Mouse (Mus musculus): ENCODE data around the gene Lamp2.

DNA sequence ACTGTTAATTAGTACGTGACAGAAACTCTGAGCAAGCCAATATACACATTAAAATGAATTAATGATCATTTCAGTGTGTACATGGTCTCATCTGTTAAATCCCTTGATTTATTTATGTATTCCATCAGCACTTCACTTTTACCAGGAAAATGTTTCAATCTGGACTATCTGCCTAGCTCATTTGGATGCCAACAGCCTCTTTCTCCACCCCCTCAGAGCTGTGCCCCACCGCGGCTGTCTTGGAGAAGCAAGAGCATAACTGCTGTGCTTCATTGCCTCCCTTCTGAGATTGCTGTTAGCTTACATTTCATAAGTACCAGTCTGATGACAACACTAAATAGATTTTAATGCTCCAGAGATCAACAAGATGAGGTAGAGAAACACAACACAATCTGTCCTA, 52.4 kb downstream of the Lamp2 start:
- TF ChIP-seq CTCF (IDR thresholded peaks at IDR 0.05; ENCODE audit: borderline replicate concordance, extremely low read depth, insufficient read depth, insufficient read length) (no peak), POLR2A (IDR thresholded peaks at IDR 0.05; ENCODE audit: borderline replicate concordance, extremely low read depth, insufficient read depth, insufficient read length, poor library complexity, severe bottlenecking) (no peak)

All from brain, embryonic 14.5 days (tissue).